Mouse (Mus musculus) CH12.LX (cell line): ENCODE measurements at regions not wholly inside any gene's neighbourhood (a gene's known extent, or its start where the extent isn't known, plus 50 kb on each side); places are given as distances from the start of the nearest gene placed in this dataset.

ENCODE experiments used
- BHLHE40 ChIP-seq: IDR thresholded peaks from 2 replicates; pipeline ENCODE4 v1.6.1; 2011; ENCODE audit warnings: mild to moderate bottlenecking, low read depth, low read length, improper control_type of control experiment
- CTCF ChIP-seq, 2 experiments: IDR thresholded peaks in 1 of 2; conservative IDR thresholded peaks in 1 of 2; 2 replicates each; pipeline ENCODE4 v1.5.1; 2011 to 2012; ENCODE audit warnings: low read depth in 2 of 2, low read length in 2 of 2, improper control_type of control experiment in 1 of 2, inconsistent platforms in 1 of 2, mild to moderate bottlenecking in 1 of 2, moderate library complexity in 1 of 2
- E2F4 ChIP-seq: IDR thresholded peaks from 2 replicates; pipeline ENCODE4 v1.6.1; 2011; ENCODE audit warnings: low read depth, low read length, improper control_type of control experiment; ENCODE audit not compliant: insufficient replicate concordance
- HCFC1 ChIP-seq: IDR thresholded peaks from 2 replicates; pipeline ENCODE4 v1.6.1; 2012; ENCODE audit warnings: low read depth, mild to moderate bottlenecking, inconsistent platforms, low read length, improper control_type of control experiment
- NELFE ChIP-seq: IDR thresholded peaks from 2 replicates; pipeline ENCODE4 v1.6.1; 2011; ENCODE audit warnings: low read depth, low read length, improper control_type of control experiment
- POLR2A ChIP-seq: IDR thresholded peaks from 2 replicates; pipeline ENCODE4 v1.6.1; 2011; ENCODE audit warnings: low read depth, mild to moderate bottlenecking, improper control_type of control experiment, low read length
- POLR2AphosphoS2 ChIP-seq: IDR thresholded peaks from 2 replicates; pipeline ENCODE4 v1.6.1; 2011; ENCODE audit warnings: low read depth, low read length, improper control_type of control experiment
- SIN3A ChIP-seq: IDR thresholded peaks from 2 replicates; pipeline ENCODE4 v1.6.1; 2012; ENCODE audit warnings: low read length, improper control_type of control experiment, inconsistent platforms
- TBP ChIP-seq: conservative IDR thresholded peaks from 2 replicates; pipeline ENCODE4 v1.6.1; 2011; ENCODE audit warnings: low read depth, low read length, improper control_type of control experiment
- TCF12 ChIP-seq: IDR thresholded peaks from 2 replicates; pipeline ENCODE4 v1.6.1; 2014; ENCODE audit warnings: low read depth, mild to moderate bottlenecking, inconsistent platforms, low read length, improper control_type of control experiment
- USF2 ChIP-seq: conservative IDR thresholded peaks from 2 replicates; pipeline ENCODE4 v1.6.1; 2011; ENCODE audit warnings: low read depth, low read length, improper control_type of control experiment
- ZKSCAN1 ChIP-seq: IDR thresholded peaks from 2 replicates; pipeline ENCODE4 v1.6.1; 2012; ENCODE audit warnings: low read depth, inconsistent platforms, low read length, improper control_type of control experiment, borderline replicate concordance

DNA sequence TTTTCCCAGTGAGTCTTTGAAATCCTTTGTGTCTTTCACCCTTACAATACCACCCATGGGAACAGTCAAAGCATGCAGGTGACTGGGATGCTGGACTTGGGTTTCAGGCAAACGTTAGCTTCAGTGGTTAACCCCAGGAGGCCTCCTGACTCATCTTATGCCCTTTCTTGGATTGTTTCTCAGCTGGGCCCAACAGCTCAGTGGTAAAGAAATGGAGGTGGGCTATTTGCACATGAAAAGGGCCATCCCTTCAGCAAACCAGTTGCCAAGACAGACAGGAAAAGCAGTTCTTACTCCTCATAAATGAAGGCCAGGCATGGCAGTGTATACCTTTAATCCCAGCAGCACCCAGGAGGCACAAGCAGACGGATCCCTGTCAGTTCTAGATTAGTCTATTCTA, 77.4 kb upstream of the Epcam start:
- TF ChIP-seq SIN3A (no peak), POLR2AphosphoS2 (no peak), POLR2A (no peak), TBP (no peak), TCF12 (no peak), CTCF (conservative IDR thresholded peaks at IDR 0.05 in 1 of 2, IDR thresholded peaks at IDR 0.05 in 1 of 2; ENCODE audit: low read depth in 2 of 2, low read length in 2 of 2) (no peak), ZKSCAN1 (no peak), HCFC1 (no peak), BHLHE40 (no peak), USF2 (no peak), NELFE (no peak), E2F4 (no peak)
